Comparison of ENCODE assay signal across 8 mouse cellular contexts in genomic region chr10:26711068-26711467, GRCm38 (mm10). TPM values are rescaled to one million over a fixed set of nuclear protein-coding genes. Genes with fewer than 3 reads are reported as not detected.
A peak's percentile ranks its signal among the peaks of the same experiment; 100 is the strongest.
DNase-seq lines count a peak whose midpoint lies in the region; ATAC-seq and TF ChIP-seq lines count a peak whose summit lies in the region.

No protein-coding gene starts in this region.

- peak; percentile 88 for TF ChIP-seq CTCF in kidney, postnatal 0 days (IDR thresholded peaks at IDR 0.05; ENCODE audit: low read depth)

- H3K9me3 ChIP-seq in forebrain, embryonic 14.5 days (replicated peaks; ENCODE audit: control insufficient read depth, low read length): no peaks in the 10 kb centered on the region
- H3K9me3 ChIP-seq in kidney, postnatal 0 days (replicated peaks; ENCODE audit: low read length): no peaks in the 10 kb centered on the region

- H3K4me1 ChIP-seq in forebrain, embryonic 14.5 days (ENCODE audit: control insufficient read depth, insufficient read depth, low read length): no peaks in the 10 kb centered on the region
- no peaks in the 10 kb centered on the region for H3K4me1 ChIP-seq in kidney, postnatal 0 days (replicated peaks; ENCODE audit: insufficient read depth, low read length)

- no peaks in the 10 kb centered on the region for H3K36me3 ChIP-seq in forebrain, embryonic 14.5 days (ENCODE audit: control insufficient read depth, insufficient read depth, low read length)
- H3K36me3 ChIP-seq in kidney, postnatal 0 days (ENCODE audit: insufficient read depth, low read length): no peaks in the 10 kb centered on the region

- DNase-seq in cerebellum, adult 8-10 months: peak; percentile 7
- peak; percentile 6 to 12 for DNase-seq in urinary bladder, postnatal 36 days (ENCODE audit: low spot score in 2 of 2)
- DNase-seq in urinary bladder, postnatal 4 days (ENCODE audit: low spot score in 2 of 2): no peak
- peak; percentile 91 for DNase-seq in forebrain, embryonic 14.5 days (ENCODE audit: low spot score)
- peak; percentile 84 for DNase-seq in kidney, postnatal 0 days (ENCODE audit: low spot score)
- DNase-seq in lung, postnatal 36 days: peak; percentile 71
- peak; percentile 27 for DNase-seq in right cerebral cortex, postnatal 4 days

- ATAC-seq in cerebellum, adult (ENCODE audit: insufficient number of reproducible peaks, low FRiP score, low TSS enrichment): no peak
- ATAC-seq in forebrain, embryonic 14.5 days: peak; percentile 67
- no peak for ATAC-seq in kidney, postnatal 0 days (replicated peaks; ENCODE audit: low FRiP score, low read depth)

- H3K27me3 ChIP-seq in forebrain, embryonic 14.5 days (replicated peaks; ENCODE audit: control insufficient read depth, insufficient read depth, low read length): no peaks in the 10 kb centered on the region
- no peaks in the 10 kb centered on the region for H3K27me3 ChIP-seq in kidney, postnatal 0 days (ENCODE audit: insufficient read depth, low read length)

- H3K4me3 ChIP-seq in forebrain, embryonic 14.5 days (ENCODE audit: low read depth, low read length): no peak overlapping the region
- no peak overlapping the region for H3K4me3 ChIP-seq in kidney, postnatal 0 days (replicated peaks; ENCODE audit: low read depth, low read length)

- no peak overlapping the region for H3K9ac ChIP-seq in forebrain, embryonic 14.5 days (ENCODE audit: low read length)
- H3K9ac ChIP-seq in kidney, postnatal 0 days (ENCODE audit: low read depth, low read length): no peak overlapping the region

- no peak overlapping the region for H3K27ac ChIP-seq in forebrain, embryonic 14.5 days (ENCODE audit: low read depth, low read length)
- H3K27ac ChIP-seq in kidney, postnatal 0 days: no peak overlapping the region

- H3K4me2 ChIP-seq in forebrain, embryonic 14.5 days (ENCODE audit: low read length): no peak overlapping the region
- H3K4me2 ChIP-seq in kidney, postnatal 0 days (ENCODE audit: low read length): no peak overlapping the region

- WGBS in forebrain, embryonic 14.5 days: 2% methylated on average over 3 of the region's 3 CpGs
- WGBS in kidney, postnatal 0 days: 2% methylated on average over 3 of the region's 3 CpGs

RNA-seq across cellular contexts. Expression of gene Arhgap18, which starts 42.2 kb away (rescaled TPM):
- 18.0 and 18.4 TPM in 2 replicates for polyA plus RNA-seq in forebrain, embryonic 14.5 days (2014; fragmentation: Nextera tagmentation; extraction: Ambion mirVana)
- 42.1 and 45.4 TPM in 2 replicates for polyA plus RNA-seq in kidney, postnatal 0 days (2015; fragmentation: Nextera tagmentation; extraction: Ambion mirVana)

Comparison
In these comparisons a context has a peak if more than half of its experiments do, and no peak if none do; other contexts are left out.
1. DNase-seq: peak in cerebellum, adult 8-10 months (single experiment), urinary bladder, postnatal 36 days (2 of 2), forebrain, embryonic 14.5 days (single experiment), kidney, postnatal 0 days (single experiment), lung, postnatal 36 days (single experiment) and right cerebral cortex, postnatal 4 days (single experiment); none in urinary bladder, postnatal 4 days (0 of 2).